Mouse (Mus musculus): ENCODE measurements at regions not wholly inside any gene's neighbourhood (a gene's known extent, or its start where the extent isn't known, plus 50 kb on each side); places are given as distances from the start of the nearest gene placed in this dataset.

- TF ChIP-seq POLR2A (IDR thresholded peaks at IDR 0.05; ENCODE audit: control insufficient read depth in 1 of 2, insufficient read depth in 1 of 2, low read depth in 1 of 2, low read length in 2 of 2, poor library complexity in 1 of 2): no peak
- no peak for TF ChIP-seq CTCF (IDR thresholded peaks at IDR 0.05 in 2 of 3, conservative IDR thresholded peaks at IDR 0.05 in 1 of 3; ENCODE audit: control insufficient read depth in 1 of 3, insufficient read depth in 1 of 3, low read depth in 2 of 3, low read length in 3 of 3, poor library complexity in 1 of 3, severe bottlenecking in 1 of 3)
- TF ChIP-seq USF1 (IDR thresholded peaks at IDR 0.05; ENCODE audit: low read depth, low read length): no peak
- no peak for TF ChIP-seq CHD1 (IDR thresholded peaks at IDR 0.05; ENCODE audit: low read depth, low read length)
Measured at GRCm38 (mm10) chr6:141059250-141059916, 189.7 kb upstream of the Pde3a start.

All from MEL (cell line).